Mouse (Mus musculus): Measurements from ENCODE around the gene Foxn1. TPM values are rescaled to one million over a fixed set of nuclear protein-coding genes. Genes with fewer than 3 reads are reported as not detected.

Foxn1 gene
- polyA plus RNA-seq (2017; shearing (Covaris generic)), result not detected

DNA sequence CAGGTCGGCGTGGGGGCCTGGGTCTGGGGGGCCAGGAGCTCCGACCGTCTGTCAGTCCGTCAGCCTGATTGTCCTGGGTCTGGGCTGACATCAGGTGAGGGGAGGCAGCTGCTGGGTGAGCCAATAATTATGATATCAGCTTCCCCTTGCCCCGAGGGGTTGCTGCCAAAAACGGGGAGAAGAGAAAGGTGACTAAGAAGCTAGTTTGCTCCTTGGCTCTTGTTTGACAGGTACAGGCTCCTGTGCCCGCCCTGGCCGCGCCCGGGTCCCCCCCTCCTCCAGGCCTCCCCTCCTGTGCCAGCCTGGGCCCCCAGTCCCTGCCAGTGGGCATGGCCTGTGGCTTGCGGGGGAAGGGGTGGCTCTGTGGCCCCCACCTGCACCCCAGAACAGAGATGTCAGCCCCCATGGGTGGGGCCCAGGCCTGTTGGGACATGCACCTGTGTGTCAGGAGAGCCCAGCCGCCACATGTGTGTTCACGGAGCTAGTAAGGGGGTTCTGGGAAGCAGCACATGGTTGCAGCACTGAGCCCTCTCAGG lies at the start of gene Foxn1:
Gene Foxn1, minus strand, starts transcription at position 51 of the 536 bp plus-strand sequence.
- ATAC-seq, result no peak

DNA sequence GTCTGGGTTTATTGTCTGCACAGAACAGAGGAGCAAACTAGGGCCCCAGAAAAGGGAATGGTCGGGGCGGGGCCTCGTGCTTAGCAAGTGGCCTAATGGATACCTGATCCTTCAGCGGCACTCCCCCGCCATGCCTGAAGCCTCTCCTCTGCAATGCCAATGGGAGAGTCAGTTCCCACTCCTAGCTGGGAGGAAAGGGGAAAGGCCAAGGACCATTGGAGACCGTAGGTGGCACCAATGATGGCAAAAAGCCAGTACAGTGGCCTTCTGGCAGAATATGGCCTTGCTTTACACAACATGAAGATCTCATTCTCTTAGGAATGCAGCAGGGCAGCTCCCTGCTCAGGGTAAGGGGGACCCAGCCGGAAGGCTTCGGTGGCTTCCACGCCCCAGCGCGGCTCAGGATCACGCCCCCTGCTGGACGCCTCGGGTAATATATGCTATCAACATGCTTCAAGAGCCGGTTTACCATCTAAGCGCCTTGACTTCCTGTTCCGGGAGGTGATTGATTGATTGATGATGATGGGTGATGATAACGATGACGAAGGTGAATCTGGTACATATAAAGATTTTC lies 49.5 kb upstream of the Foxn1 start:
- no peak for ATAC-seq

DNA sequence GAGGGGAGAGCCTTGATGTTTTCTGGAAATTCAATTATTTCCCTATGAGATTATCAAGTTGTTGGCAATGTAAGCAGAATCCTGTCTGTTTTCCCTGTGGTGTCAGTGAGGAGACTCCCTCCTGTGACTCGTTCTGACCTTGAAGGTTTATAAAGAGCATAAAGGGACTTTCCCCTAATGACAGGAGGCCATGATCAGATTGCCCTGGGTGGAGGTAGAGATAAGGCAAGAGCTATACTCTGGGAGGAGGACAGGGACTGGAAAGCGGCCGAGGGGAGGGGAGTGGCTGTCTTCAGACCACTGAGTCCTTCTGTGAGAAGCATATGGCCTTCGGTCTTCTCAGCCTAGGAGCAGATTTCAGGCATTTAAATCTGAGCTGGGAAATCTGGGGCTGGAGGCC lies 47.7 kb upstream of the Foxn1 start:
- ATAC-seq, result no peak

DNA sequence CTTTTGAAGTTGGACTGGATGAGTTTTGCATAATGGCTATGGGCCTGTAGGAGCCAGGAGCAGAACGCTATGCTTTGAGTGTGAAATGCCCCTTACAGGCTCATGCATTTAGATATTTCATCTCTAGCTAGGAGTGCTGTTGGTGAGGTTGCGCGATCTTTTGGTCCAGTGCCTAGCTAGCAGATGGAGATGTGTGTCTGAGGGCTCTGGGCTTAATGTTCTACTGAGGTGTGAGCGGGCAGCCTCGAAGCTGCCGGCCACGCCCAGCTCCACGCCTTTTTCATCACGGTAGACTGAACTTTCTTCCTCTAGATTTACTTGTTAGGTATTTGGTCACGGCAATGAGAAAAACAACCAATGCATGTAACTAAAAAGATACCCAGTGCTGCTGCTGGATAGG lies 44.8 kb upstream of the Foxn1 start:
- ATAC-seq, result no peak

DNA sequence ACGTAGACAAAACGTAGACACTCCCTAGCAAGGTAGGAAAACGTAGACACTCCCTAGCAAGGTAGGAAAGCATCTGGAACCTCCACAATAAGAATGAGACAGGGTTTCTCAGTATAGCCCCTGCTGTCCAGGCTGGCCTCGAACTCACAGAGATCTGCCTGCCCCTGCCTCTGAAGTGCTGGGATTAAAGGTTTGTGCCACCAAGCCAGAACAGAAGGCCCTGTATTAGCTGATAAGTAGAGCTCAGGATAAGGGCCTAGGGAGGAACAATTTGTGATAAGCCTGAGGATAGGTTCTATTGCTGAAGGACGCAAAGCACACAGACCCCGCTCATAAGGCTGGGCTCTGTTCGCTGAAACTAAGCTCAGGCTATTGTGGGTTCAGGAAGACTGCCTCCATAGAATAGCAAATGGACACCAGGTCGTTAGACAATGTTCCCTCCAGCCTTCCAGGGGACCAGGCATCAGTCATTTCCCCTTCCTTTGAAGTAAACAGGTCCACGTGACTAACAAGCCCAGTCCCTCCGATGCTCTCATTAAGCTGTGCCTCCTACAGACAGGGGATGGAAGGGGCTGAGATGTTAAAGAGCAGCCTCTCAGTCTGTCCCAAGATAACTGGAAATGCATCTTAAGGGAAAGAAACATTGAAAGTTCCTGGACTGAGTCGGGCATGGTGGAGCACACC lies 44.0 kb upstream of the Foxn1 start:
- ATAC-seq, result no peak

DNA sequence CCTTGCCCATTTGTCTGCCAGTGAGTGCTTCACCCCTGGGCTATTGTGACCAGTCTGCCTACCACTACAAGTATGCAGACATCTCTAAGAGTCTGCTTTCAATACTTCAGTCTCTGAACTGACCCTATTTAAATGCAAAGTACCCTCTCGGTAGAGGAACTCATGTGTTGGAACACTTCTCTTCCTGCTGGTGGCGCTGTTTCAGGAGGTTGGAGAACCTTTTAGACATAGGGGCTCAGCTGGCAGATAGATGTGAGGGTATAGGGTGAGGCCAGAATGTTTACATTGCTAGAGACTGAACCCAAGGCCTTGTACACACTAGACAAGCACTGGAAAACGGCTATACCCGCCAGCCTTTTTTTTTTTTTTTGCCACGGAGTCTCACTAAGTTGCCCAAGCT lies 42.0 kb upstream of the Foxn1 start:
- ATAC-seq, result no peak

DNA sequence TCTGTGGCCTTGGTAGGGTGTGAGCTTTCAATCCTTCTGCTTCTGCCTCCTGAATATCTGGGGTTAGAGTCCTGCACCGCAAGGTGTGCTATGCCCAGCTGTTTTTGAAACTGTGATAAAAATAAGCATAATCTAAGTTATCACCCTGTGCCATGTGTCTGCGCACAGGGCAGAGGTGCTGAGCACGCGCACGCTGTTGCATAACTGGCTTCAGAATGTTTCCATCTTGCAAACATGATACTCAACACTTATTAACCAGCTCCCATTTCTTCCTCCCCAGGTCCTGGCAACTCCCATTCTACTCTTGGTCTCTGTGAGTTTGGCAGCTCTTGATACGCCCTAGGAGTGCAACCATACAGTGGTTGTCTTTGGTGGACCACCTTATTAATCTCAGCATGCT lies 41.3 kb upstream of the Foxn1 start:
- ATAC-seq, result no peak

DNA sequence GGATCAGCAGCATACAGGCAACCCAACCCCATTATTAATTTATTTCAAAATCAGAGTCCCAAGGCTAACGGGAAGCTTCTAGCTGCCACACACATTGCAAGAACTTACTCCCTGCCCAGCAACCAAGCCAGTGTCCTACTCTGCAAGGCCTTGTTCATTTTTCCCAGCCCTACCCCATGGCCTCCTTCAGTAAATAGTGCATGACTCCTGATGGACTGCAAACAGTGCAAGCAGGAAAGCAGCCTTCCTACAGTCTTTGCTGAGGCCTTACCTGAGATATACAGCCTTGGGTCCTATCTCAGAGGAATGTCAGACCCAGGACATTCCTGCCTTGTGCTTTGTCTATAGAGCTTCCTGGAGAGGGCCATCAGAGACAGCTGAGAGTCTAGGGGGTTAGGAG lies 39.2 kb upstream of the Foxn1 start:
- no peak for ATAC-seq

DNA sequence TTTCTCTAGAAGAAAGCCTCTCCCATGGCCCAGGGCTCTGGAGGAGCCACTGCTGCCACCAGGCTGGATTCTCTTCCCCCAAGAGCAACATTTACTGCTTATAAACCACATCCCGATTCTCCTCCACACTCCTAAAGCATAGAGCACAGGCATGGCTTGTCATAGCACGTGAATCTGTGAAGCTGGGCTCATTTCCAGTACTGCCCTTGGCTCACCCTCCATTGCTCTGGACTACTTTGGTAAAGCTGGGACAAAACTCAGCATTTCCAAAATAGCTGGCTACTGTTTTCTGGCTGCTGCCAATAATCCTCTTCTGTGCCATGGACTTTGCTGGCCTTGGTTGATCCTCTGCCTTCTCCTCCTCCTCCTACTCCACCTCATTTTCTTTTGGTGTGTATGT lies 38.0 kb upstream of the Foxn1 start:
- no peak for ATAC-seq

DNA sequence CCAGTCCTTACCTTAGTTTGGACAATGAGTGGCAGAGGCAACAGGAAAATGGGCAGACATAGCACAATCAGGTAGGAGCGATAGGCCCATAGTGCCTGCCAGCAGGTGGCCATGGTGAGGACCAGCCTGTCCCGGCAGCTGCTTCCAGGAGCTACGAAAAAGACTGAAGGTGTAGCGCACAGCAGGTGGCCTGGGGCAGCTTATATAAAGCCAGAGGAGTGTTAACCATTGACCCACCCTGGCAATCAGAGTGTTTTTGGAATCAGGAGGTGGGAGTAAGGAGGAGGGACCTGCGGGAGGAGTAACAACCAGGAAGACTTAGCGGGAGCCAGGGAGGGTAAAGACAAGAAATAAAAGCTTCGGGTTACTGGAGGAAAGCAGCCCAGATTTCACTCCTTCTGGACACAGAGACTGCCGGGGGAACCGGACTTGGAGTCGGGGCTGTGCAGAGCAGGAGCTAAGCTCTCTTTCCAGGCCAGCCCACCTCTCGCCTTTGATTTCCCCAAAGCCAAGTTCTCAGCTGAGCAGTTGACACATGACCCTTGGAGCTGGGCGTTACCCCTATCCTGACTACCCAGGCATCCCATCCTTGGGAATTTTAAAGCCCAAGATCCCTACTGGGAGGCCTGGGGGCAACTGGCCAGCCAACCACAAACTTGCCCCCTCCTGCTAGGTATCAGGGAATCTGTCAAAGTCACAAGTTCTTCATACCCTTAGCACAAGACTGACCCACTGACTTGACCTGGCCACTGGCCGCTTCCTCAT lies 35.9 kb upstream of the Foxn1 start, which contains the start of gene Slc13a2:
Gene Slc13a2, minus strand, starts transcription at position 163 of the 765 bp plus-strand sequence.
- ATAC-seq, result no peak

DNA sequence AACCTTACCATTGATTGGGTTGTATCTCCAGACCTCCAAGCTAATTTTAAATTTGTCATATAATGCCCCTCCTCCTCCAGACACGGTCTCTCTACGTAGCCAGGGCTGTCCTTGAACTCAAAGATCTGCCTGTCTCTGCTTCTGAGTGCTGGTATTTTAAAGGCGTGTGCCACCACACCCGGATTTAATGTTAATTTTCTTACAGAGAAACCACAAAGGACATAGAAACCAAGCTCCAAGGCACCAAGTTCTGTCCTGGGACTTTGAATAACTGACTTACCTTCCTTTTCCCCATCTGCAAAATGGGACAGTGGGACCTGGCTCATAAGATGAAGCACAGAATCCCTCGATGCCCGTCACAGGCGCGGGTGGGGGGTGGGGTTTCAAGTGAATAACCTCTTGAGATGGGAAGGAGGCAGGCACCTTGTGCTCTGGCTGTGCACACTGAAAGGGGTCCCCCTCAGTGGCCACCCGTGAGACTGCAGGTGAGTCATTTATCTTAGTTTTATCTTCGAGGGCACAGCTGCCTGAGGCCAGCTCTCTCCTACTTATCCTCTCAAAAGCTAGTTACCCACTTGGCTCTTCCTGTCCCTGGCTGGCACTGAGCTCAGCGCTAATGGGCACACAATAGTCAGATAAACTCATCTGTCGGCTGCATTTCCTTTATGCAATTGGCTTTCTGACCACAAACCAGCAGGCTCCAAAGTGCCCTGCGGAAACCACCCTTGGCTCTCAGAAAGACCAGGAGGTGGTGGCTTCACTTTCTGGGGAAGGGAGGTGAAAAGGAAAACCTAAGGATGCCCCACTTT lies 35.0 kb upstream of the Foxn1 start:
- no peak for ATAC-seq

DNA sequence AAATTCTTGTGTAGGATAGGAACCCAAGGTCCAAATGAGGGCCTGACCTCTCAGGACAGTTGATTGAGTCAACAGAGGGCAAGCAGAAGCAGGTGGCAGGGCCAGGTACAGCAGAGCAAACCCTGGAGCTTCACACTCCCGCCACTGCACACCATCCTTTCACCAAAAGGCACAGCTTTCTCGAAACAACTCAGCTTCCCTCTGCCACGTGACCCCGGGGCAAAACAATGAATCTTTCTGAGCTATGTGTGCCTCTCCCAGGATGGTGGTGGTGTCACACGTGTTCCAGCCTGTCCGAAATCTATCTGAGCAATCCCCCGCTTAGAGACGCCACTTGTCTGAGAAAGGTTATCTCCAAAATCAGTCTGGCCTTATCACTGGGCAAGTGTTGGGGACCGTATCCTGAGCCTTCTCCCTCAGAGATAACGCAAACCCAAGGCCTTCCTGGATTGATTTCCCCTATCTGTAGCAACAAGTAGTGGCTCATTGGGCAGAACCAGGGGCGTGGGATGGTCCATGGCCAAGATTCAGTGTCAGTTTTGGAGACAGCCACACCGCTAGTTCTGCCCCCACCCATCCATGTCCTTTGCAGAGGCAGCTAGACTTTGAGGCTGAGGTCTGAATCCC lies 34.0 kb upstream of the Foxn1 start:
- no peak for ATAC-seq

DNA sequence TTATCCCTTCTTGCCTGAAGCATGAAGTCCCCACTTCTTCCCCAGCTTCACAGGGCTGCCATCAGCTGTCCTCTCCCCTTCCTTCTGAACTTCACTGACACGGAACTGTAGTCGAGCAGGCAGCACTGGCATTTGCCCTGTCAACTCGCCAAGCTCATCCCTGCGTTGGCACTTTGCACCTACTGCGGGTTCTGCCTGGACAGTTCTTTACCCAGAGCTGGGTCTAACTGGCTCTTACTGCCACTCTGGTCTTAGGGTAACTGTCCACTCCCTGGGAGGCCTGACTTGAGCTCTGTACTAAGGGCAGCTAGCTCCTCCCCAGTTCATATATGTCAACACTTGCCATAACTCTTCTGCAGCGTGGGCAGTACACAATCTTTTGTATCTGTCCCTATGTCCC lies 30.5 kb upstream of the Foxn1 start:
- ATAC-seq, result no peak

DNA sequence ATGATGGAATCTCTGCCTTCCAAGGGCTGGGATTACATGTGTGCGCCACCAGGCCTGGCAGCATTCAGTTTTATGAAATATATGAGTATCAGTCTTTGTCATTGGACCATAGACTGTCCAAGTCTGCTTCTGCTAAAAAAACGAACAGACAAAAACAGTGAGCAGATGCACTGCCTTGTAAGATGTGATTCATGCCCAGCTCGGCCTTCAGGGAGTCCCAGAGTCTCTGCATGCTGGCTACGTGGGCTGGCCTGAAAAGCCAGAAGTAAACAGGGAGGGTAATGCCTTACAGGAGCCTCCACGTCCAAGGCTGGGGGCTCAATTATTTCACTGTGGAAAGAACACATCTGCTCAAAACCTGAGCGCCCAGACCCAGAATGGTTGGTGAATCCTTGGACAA lies 26.5 kb upstream of the Foxn1 start:
- ATAC-seq, result no peak

DNA sequence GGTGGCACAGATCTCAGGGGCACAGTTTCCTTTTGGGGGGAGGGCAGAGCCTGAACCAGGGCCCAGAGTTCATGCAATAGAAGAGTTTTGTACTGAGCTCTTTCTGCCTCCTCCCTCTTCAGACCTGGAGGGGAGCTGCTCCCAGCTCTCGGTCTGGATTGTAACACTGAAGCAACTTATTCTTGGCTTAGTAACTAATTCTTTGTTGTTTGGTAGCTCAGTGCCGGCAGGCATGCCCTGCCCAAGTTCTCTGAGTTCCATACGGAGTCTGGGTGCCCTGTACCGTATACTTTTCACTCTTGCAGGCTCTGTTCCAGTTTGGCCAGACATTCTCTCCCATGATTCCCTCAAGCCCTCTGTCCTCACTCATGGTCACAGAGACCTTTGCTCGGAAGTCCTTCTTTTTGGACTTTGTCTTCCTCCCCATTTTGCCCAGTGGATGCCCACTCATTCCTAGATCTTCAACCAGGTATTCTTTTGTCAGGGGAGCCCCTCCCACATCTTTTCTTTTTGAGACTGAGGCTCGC lies 26.0 kb upstream of the Foxn1 start:
- no peak for ATAC-seq

DNA sequence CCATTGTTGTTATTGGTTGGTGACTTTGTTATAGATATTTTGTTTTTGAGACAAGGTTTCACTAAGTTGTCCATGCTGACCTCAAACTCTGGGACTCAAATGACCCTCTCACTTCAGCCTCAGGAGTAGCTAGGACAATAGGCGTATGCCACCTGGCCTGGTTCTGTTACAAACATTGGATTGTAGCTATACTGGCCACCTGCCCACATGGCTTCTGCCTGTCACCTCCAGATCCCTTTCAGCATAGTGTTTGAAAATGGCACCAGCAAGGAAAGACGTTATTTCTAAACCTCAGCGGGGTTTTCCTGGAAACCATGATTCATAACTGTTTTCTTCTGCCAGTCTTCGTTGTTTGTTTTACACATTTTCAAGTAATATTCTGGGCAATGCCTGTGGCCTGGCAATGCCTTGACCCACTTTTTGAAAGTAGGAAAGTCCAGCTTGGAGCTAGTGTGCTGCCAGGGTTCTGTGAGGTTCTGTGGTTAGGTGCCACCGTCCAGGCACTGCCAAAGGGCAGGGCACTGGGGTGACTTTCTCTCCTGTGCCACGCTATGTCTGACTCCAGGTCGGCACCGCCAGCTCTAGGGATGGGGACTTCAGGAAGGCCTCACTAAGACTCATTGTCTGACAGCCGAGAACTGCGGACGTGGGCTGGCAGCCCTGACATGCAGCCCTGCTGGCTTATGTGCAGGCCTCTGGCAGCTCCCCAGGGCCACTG lies 25.4 kb upstream of the Foxn1 start:
- no peak for ATAC-seq

DNA sequence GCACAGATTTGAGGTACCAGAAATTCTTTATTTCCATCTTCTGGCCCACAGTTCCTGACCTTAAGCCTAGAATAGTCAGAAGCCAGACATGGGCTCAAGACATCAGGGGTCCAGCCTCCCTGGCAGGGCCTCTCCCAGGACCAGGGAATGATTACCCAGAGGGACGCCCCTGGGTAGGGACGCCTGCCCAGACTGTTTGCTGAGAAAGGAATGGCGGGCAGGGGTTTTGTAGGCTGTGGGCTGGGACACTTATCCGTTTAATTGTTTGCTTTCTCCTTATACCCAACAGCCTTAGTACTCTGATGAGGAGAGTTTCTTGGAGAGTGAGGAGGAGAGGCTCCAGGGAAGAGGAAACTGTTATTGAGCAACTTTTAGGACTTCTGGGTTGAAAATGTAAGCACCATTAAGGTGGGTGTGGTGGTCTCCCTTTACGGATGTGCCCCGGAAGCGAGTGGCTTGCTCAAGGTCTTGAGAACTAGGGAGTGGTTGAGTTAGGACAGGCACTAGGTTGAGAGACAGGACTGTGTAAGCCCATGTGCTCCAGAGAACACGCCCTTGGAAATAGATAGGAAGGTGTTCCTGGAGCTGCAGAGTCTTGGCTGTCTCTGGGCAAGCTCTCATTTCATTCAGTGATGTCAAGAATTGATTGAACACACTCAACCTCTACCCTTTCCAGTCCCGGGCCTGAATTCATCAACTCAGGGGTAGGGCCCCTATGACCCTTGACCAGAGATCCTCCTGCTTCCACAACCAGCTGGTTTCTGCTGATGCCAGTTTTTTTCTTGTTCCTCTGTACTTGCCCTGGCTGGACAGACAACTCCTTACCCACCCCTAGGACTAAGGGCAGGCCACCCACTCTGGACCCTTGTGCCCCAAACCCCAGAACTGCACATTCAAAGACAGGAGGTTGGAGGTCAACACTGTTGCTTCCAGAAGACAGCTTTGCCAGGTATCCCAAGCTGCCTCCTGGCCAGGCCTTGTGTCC lies 22.2 kb upstream of the Foxn1 start:
- no peak for ATAC-seq

DNA sequence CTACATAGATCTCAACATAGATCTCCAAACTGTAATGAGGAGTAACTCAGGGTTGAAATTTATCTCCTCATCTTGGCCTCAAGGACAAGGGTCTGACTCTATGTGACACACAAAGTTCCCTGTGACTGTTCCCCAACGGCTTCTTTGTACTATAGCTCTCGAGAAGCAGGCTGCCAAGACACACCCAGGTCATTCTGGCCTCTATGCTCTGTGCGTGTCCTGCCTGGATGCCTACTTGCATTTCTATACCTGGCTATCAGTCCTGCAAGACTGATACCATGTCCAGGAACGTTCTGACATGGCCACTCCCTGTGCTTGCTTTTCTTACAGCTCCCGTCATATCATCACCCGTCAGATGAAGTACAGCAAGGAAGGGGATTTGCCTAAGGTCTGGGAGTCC lies 15.7 kb upstream of the Foxn1 start:
- no peak for ATAC-seq

DNA sequence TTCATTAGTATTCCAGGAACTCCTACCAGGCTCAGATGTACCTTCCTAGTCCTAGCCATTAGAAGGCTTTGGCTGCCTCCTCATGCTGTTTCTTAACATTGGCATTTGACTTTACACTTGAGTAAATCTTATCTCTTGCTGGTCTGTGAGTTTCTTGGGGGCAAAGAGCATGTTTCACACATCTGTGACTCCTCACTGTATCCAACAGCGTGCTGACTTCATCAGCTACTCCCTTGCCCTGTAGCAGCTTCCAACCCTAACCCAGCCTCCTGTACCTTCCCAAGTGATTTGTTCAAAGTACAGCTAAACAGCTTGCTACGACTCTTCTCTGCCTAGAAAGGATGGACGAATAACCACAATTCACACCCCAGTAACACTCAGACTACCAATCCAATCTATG lies 15.1 kb upstream of the Foxn1 start:
- no peak for ATAC-seq

DNA sequence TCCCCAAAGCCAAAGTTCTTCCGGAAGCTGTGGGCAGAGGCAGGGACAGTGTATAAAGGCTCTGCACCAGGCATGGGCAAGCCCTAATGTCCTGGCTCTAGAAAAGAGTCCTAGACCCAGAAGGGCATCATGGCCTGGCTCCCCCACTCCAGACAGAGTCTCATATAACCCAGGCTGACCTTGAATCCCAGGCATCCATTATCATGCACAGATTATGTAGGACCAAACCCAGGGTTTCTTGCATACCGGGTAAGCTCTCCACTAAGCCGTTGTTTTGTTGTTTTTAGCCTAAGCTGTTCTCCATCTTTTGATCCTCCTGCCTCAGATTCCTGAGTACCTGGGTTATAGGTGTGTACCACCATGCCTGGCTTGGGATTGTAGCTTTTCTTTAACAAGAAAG lies 14.6 kb upstream of the Foxn1 start:
- no peak for ATAC-seq
